Mouse (Mus musculus): ENCODE data around the gene Faf1. TPM values are rescaled to one million over a fixed set of nuclear protein-coding genes. Genes with fewer than 3 reads are reported as not detected.

Faf1 gene
- 20.8 and 22.4 TPM in 2 replicates for polyA plus RNA-seq (2015; fragmentation: Nextera tagmentation; extraction: Ambion mirVana)

DNA sequence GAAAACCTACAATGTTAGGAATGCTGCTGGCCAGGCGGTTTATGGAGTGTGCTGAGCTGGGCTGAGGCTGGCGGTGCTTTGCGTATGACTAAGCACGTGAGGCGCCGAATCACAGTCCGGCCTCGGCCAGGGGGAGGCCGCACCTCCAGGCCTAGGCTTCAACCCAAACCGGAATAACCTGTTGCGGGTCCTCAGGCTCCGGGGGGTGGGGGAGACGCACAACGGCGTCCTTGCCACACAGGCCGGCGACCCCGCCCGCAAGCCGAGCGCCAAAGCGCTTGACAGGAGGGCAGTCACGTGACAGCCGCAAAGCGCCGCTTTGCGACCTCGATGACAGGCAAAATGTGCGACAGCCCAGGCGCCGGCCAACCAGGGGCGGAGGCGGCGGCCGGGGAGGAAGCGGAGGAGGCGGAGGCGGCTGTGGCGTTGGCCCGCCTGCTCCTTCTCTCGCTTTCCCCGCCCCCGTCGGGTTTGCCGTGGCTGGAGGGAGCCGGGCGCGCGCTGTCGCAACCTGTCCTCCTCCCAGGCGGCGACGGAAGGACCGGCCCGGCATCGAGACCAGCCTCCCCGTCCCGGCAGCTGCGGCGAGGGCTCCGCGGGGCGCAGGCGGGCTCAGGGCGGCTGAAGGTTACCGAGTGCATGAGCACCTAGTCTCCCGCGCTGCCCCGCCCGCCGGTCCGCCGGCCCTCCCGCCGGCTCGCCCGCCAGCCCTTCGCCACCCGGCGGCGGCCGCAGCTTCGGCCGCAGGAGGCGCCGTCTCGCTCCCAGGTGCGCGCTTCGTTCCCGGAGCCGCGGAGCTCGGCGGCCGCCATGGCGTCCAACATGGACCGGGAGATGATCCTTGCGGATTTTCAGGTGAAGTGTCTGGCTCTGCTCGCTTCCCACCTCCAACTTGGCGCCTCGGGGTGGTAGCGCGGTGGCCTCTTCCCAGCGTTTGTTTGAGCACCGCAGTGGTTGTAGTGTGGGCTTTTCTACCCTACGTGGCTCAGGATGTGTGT, at the start of gene Faf1:
TSS of gene Faf1 (plus strand) at position 371 of the 998 bp plus-strand sequence.
- Histone ChIP-seq H3K4me2 (replicated peaks; ENCODE audit: low read depth) (peak within 1 kb of the TSS; percentile 60), H3K27me3 (ENCODE audit: control insufficient read depth, insufficient read depth, low read length) (no peaks in the 10 kb centered on the region), H3K9ac (ENCODE audit: low read length) (peak within 1 kb of the TSS; percentile 83), H3K9me3 (ENCODE audit: control insufficient read depth, low read length) (no peaks in the 10 kb centered on the region), H3K27ac (replicated peaks) (peak within 1 kb of the TSS; percentile 98), H3K36me3 (ENCODE audit: control insufficient read depth, insufficient read depth, low read length) (no peaks in the 10 kb centered on the region), H3K4me3 (ENCODE audit: low read depth, low read length) (peak within 1 kb of the TSS; percentile 82), H3K4me1 (replicated peaks; ENCODE audit: control insufficient read depth, insufficient read depth) (no peaks in the 10 kb centered on the region)
- ATAC-seq (ENCODE audit: low FRiP score, low TSS enrichment) (peak; percentile 98), DNase-seq (ENCODE audit: low spot score) (peak; percentile 99)
- under 1% methylated on average over 102 of the region's 107 CpGs for WGBS
- TF ChIP-seq CTCF (IDR thresholded peaks at IDR 0.05; ENCODE audit: low read depth), result peak; percentile 52
- peak; percentile 94 for TF ChIP-seq EP300 (optimal IDR thresholded peaks at IDR 0.05)

GRCm38 (mm10) chr4:109630215-109630614, 46.2 kb upstream of the Faf1 start:
- ATAC-seq (ENCODE audit: low FRiP score, low TSS enrichment), result no peak
- no peaks in the 10 kb centered on the region for H3K4me1 ChIP-seq (replicated peaks; ENCODE audit: control insufficient read depth, insufficient read depth)
- no peak for TF ChIP-seq EP300 (optimal IDR thresholded peaks at IDR 0.05)
- no peak for TF ChIP-seq CTCF (IDR thresholded peaks at IDR 0.05; ENCODE audit: low read depth)
- no peaks in the 10 kb centered on the region for H3K9me3 ChIP-seq (ENCODE audit: control insufficient read depth, low read length)
- no peak overlapping the region for H3K4me3 ChIP-seq (ENCODE audit: low read depth, low read length)
- H3K27ac ChIP-seq (replicated peaks), result no peak overlapping the region
- no peaks in the 10 kb centered on the region for H3K27me3 ChIP-seq (ENCODE audit: control insufficient read depth, insufficient read depth, low read length)
- no peak for DNase-seq (ENCODE audit: low spot score)
- WGBS, result 48% methylated on average over 2 of the region's 2 CpGs
- no peak overlapping the region for H3K4me2 ChIP-seq (replicated peaks; ENCODE audit: low read depth)
- H3K9ac ChIP-seq (ENCODE audit: low read length), result no peak overlapping the region
- no peaks in the 10 kb centered on the region for H3K36me3 ChIP-seq (ENCODE audit: control insufficient read depth, insufficient read depth, low read length)

- H3K4me1 ChIP-seq (replicated peaks; ENCODE audit: control insufficient read depth, insufficient read depth), result no peaks in the 10 kb centered on the region
- ATAC-seq (ENCODE audit: low FRiP score, low TSS enrichment) (no peak), DNase-seq (ENCODE audit: low spot score) (no peak)
- no peak overlapping the region for H3K4me3 ChIP-seq (ENCODE audit: low read depth, low read length)
- 74% methylated on average over 4 of the region's 4 CpGs for WGBS
- H3K4me2 ChIP-seq (replicated peaks; ENCODE audit: low read depth), result no peak overlapping the region
- H3K9me3 ChIP-seq (ENCODE audit: control insufficient read depth, low read length), result no peaks in the 10 kb centered on the region
- H3K36me3 ChIP-seq (ENCODE audit: control insufficient read depth, insufficient read depth, low read length), result no peaks in the 10 kb centered on the region
- TF ChIP-seq EP300 (optimal IDR thresholded peaks at IDR 0.05), result no peak
- no peaks in the 10 kb centered on the region for H3K27me3 ChIP-seq (ENCODE audit: control insufficient read depth, insufficient read depth, low read length)
- no peak overlapping the region for H3K27ac ChIP-seq (replicated peaks)
- H3K9ac ChIP-seq (ENCODE audit: low read length), result no peak overlapping the region
Observed at GRCm38 (mm10) chr4:109631029-109631428, 45.4 kb upstream of the Faf1 start.

DNA sequence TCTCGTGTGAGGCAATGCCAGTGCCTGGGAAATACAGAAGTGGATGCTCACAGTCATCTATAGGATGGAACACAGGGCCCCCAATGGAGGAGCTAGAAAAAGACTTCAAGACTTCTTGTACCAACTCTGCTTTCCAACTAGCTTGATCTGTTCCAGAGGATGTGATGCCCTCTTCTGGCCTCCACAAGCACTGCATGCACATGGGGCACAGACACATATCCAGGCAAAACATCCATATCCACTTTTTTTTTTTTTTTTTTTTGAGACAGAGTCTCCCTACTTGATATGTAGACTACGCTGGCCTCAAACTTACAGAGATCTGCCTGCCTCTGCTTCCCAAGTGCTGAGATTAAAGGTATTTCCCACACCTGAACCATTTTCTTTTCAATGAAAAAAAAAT, 41.4 kb upstream of the Faf1 start:
- Histone ChIP-seq H3K4me3 (ENCODE audit: low read depth, low read length) (no peak overlapping the region), H3K9me3 (ENCODE audit: control insufficient read depth, low read length) (no peaks in the 10 kb centered on the region), H3K27me3 (ENCODE audit: control insufficient read depth, insufficient read depth, low read length) (no peaks in the 10 kb centered on the region), H3K36me3 (ENCODE audit: control insufficient read depth, insufficient read depth, low read length) (no peaks in the 10 kb centered on the region), H3K4me1 (replicated peaks; ENCODE audit: control insufficient read depth, insufficient read depth) (no peaks in the 10 kb centered on the region), H3K4me2 (replicated peaks; ENCODE audit: low read depth) (no peak overlapping the region), H3K9ac (ENCODE audit: low read length) (no peak overlapping the region), H3K27ac (replicated peaks) (no peak overlapping the region)
- no peak for ATAC-seq (ENCODE audit: low FRiP score, low TSS enrichment)
- DNase-seq (ENCODE audit: low spot score), result no peak
- WGBS, result 90% methylated on average over 2 of the region's 2 CpGs
- TF ChIP-seq CTCF (IDR thresholded peaks at IDR 0.05; ENCODE audit: low read depth) (peak; percentile 43), EP300 (optimal IDR thresholded peaks at IDR 0.05) (no peak)

DNA sequence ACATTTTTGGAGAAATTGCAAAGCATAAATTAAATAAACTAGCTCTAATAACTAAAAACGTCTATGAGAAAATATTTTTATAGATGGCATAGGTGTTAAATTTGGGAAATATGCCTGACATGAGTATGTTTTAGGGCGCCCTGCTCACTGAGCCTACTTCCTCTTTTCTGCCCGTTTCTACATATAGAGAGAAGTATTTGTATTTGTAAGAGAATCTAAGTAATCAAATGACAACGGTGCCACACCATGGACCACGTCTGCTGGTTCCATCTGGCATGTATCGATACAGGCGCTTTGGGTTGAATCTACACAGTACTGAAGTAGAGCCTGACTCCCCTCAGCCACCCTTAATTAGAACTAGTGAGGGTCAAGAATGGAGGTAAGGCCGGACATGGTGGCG, 37.0 kb upstream of the Faf1 start:
- ATAC-seq (ENCODE audit: low FRiP score, low TSS enrichment), result no peak
- Histone ChIP-seq H3K27ac (replicated peaks) (no peak overlapping the region), H3K36me3 (ENCODE audit: control insufficient read depth, insufficient read depth, low read length) (no peaks in the 10 kb centered on the region), H3K9me3 (ENCODE audit: control insufficient read depth, low read length) (no peaks in the 10 kb centered on the region), H3K4me2 (replicated peaks; ENCODE audit: low read depth) (no peak overlapping the region), H3K9ac (ENCODE audit: low read length) (no peak overlapping the region), H3K4me3 (ENCODE audit: low read depth, low read length) (no peak overlapping the region), H3K27me3 (ENCODE audit: control insufficient read depth, insufficient read depth, low read length) (no peaks in the 10 kb centered on the region), H3K4me1 (replicated peaks; ENCODE audit: control insufficient read depth, insufficient read depth) (no peaks in the 10 kb centered on the region)
- 84% methylated on average over 9 of the region's 9 CpGs for WGBS
- DNase-seq (ENCODE audit: low spot score), result no peak
- TF ChIP-seq CTCF (IDR thresholded peaks at IDR 0.05; ENCODE audit: low read depth) (no peak), EP300 (optimal IDR thresholded peaks at IDR 0.05) (no peak)

DNA sequence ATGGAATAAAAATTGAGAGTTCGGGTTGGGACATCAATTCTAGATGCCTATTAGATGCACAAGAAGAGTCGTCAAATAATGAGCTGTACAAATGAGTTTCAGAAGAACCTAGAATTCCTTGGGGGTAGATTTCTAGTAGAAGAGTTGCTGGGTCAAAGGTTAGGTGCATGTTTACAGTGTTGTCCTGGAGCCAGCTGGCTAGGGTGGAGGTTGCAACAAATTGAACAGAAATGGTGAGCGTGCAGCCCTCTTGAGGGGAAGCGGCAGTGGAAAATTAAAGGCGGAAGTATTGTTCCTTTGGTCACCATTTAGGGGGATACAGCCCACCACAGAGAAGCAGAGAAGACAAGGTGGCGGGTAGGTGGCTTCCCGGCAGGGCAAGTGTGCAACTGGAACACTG, 36.2 kb upstream of the Faf1 start:
- WGBS, result 81% methylated on average over 7 of the region's 7 CpGs
- no peak overlapping the region for H3K4me2 ChIP-seq (replicated peaks; ENCODE audit: low read depth)
- H3K9ac ChIP-seq (ENCODE audit: low read length), result no peak overlapping the region
- H3K9me3 ChIP-seq (ENCODE audit: control insufficient read depth, low read length), result no peaks in the 10 kb centered on the region
- no peaks in the 10 kb centered on the region for H3K4me1 ChIP-seq (replicated peaks; ENCODE audit: control insufficient read depth, insufficient read depth)
- TF ChIP-seq EP300 (optimal IDR thresholded peaks at IDR 0.05) (no peak), CTCF (IDR thresholded peaks at IDR 0.05; ENCODE audit: low read depth) (no peak)
- no peak overlapping the region for H3K4me3 ChIP-seq (ENCODE audit: low read depth, low read length)
- H3K36me3 ChIP-seq (ENCODE audit: control insufficient read depth, insufficient read depth, low read length), result no peaks in the 10 kb centered on the region
- no peaks in the 10 kb centered on the region for H3K27me3 ChIP-seq (ENCODE audit: control insufficient read depth, insufficient read depth, low read length)
- H3K27ac ChIP-seq (replicated peaks), result no peak overlapping the region
- no peak for DNase-seq (ENCODE audit: low spot score)
- ATAC-seq (ENCODE audit: low FRiP score, low TSS enrichment), result no peak
